In genomic region chr6:65453465-65453864, GRCm38 (mm10) we compare ENCODE assay signal across 8 mouse cellular contexts.
DNase-seq lines count a peak whose midpoint lies in the region; ATAC-seq and TF ChIP-seq lines count a peak whose summit lies in the region.

No protein-coding gene starts in this region.

- H3K4me2 ChIP-seq in intestine, embryonic 15.5 days (replicated peaks), result no peak overlapping the region
- no peak overlapping the region for H3K4me2 ChIP-seq in midbrain, embryonic 12.5 days (replicated peaks)

- no peaks in the 10 kb centered on the region for H3K9me3 ChIP-seq in intestine, embryonic 15.5 days
- no peaks in the 10 kb centered on the region for H3K9me3 ChIP-seq in midbrain, embryonic 12.5 days

- DNase-seq in kidney, adult 2 months, result peak; percentile 39
- no peak for DNase-seq in kidney, adult 18-20 months
- peak; percentile 41 for DNase-seq in ES-CJ7 (ENCODE audit: low read depth, low spot score)
- DNase-seq in cerebellum, adult 9-11 months, result peak; percentile 5
- no peak for DNase-seq in adrenal gland, postnatal 4 days (ENCODE audit: low spot score in 2 of 2)

- no peaks in the 10 kb centered on the region for H3K27me3 ChIP-seq in kidney, adult 2 months (replicated peaks; ENCODE audit: control insufficient read depth, insufficient read depth, low read length)
- no peaks in the 10 kb centered on the region for H3K27me3 ChIP-seq in intestine, embryonic 15.5 days (replicated peaks)
- no peaks in the 10 kb centered on the region for H3K27me3 ChIP-seq in midbrain, embryonic 12.5 days

- TF ChIP-seq CTCF in kidney, adult 2 months (conservative IDR thresholded peaks at IDR 0.05; ENCODE audit: insufficient read depth, insufficient read length, low read depth, low read length), result no peak

- H3K4me3 ChIP-seq in kidney, adult 2 months (ENCODE audit: insufficient read depth, low read depth, low read length), result no peak overlapping the region
- H3K4me3 ChIP-seq in intestine, embryonic 15.5 days (replicated peaks), result no peak overlapping the region
- H3K4me3 ChIP-seq in midbrain, embryonic 12.5 days, result no peak overlapping the region

- H3K27ac ChIP-seq in kidney, adult 2 months (ENCODE audit: insufficient read depth, low read depth, low read length), result no peak overlapping the region
- no peak overlapping the region for H3K27ac ChIP-seq in intestine, embryonic 15.5 days
- no peak overlapping the region for H3K27ac ChIP-seq in midbrain, embryonic 12.5 days (replicated peaks)

- H3K9ac ChIP-seq in intestine, embryonic 15.5 days, result no peak overlapping the region
- no peak overlapping the region for H3K9ac ChIP-seq in midbrain, embryonic 12.5 days (replicated peaks)

- H3K36me3 ChIP-seq in kidney, adult 2 months (ENCODE audit: control insufficient read depth, insufficient read depth, low read length), result no peaks in the 10 kb centered on the region
- no peaks in the 10 kb centered on the region for H3K36me3 ChIP-seq in intestine, embryonic 15.5 days
- H3K36me3 ChIP-seq in midbrain, embryonic 12.5 days, result no peaks in the 10 kb centered on the region

- no peaks in the 10 kb centered on the region for H3K4me1 ChIP-seq in kidney, adult 2 months (ENCODE audit: control insufficient read depth, insufficient read depth, low read length)
- H3K4me1 ChIP-seq in intestine, embryonic 15.5 days (replicated peaks), result no peaks in the 10 kb centered on the region
- H3K4me1 ChIP-seq in midbrain, embryonic 12.5 days, result no peaks in the 10 kb centered on the region

- ATAC-seq in intestine, embryonic 15.5 days, result peak; percentile 65; the same call in 1 of the 2 replicates
- ATAC-seq in midbrain, embryonic 12.5 days (ENCODE audit: low FRiP score, low read depth), result peak; percentile 89
- ATAC-seq in erythroblast, adult 5-6 weeks (replicated peaks; ENCODE audit: low FRiP score, poor library complexity, severe bottlenecking), result no peak

- TF ChIP-seq POLR2A in kidney, adult 2 months (IDR thresholded peaks at IDR 0.05; ENCODE audit: low read depth, low read length), result no peak

Comparison
In these comparisons a context has a peak if more than half of its experiments do, and no peak if none do; other contexts are left out.
1. DNase-seq: peak in kidney, adult 2 months (single experiment), ES-CJ7 (single experiment) and cerebellum, adult 9-11 months (single experiment); none in kidney, adult 18-20 months (single experiment) and adrenal gland, postnatal 4 days (0 of 2).